Mouse (Mus musculus) kidney, embryonic 15.5 days (tissue): ENCODE measurements at regions not wholly inside any gene's neighbourhood (a gene's known extent, or its start where the extent isn't known, plus 50 kb on each side); places are given as distances from the start of the nearest gene placed in this dataset.
A peak's percentile ranks its signal among the peaks of the same experiment; 100 is the strongest.

Experiments used
- ATAC-seq: fragments of 200-750 bp; cut with Nextera tagmentation; replicated peaks from 2 replicates; pipeline ENCODE4 v1.8.0; 2017; ENCODE audit warnings: moderate TSS enrichment; ENCODE audit not compliant: low FRiP score
- H3K27ac ChIP-seq: fragments of 300-500 bp; sonication (generic); 2 replicates; pipeline ENCODE4 v1.5.1; 2015; ENCODE audit warnings: mild to moderate bottlenecking, inconsistent platforms
- H3K27me3 ChIP-seq: fragments of 300-500 bp; sonication (generic); 2 replicates; pipeline ENCODE4 v1.6.1; 2015; ENCODE audit warnings: inconsistent platforms
- H3K36me3 ChIP-seq: fragments of 300-500 bp; sonication (generic); 2 replicates; pipeline ENCODE4 v1.6.1; 2015; ENCODE audit warnings: inconsistent platforms
- H3K4me1 ChIP-seq: fragments of 300-500 bp; sonication (generic); 2 replicates; pipeline ENCODE4 v1.6.1; 2015; ENCODE audit warnings: inconsistent platforms
- H3K4me2 ChIP-seq: fragments of 300-500 bp; sonication (generic); 2 replicates; pipeline ENCODE4 v1.6.1; 2015; ENCODE audit warnings: moderate library complexity, mild to moderate bottlenecking, inconsistent platforms
- H3K4me3 ChIP-seq: fragments of 300-500 bp; sonication (generic); replicated peaks from 2 replicates; pipeline ENCODE4 v1.5.1; 2015; ENCODE audit warnings: mild to moderate bottlenecking, inconsistent platforms
- H3K9ac ChIP-seq: fragments of 300-500 bp; sonication (generic); 2 replicates; pipeline ENCODE4 v1.6.1; 2015; ENCODE audit warnings: mild to moderate bottlenecking, inconsistent platforms
- H3K9me3 ChIP-seq: fragments of 300-500 bp; sonication (generic); replicated peaks from 2 replicates; pipeline ENCODE4 v1.6.1; 2016; ENCODE audit warnings: inconsistent platforms
- whole genome bisulfite sequencing: fragments of 180-500 bp; shearing (Covaris S2); methylation state at CpG from one replicate; pipeline ENCODE4 v1.1.7; 2015; ENCODE audit warnings: mixed read lengths; 5-methylcytosine and 5-hydroxymethylcytosine counted together

GRCm38 (mm10) chrX:12452979-12453769 is 134.4 kb upstream of the Atp6ap2 start:
- Histone ChIP-seq H3K4me2 (no peak overlapping the region), H3K36me3 (no peaks in the 10 kb centered on the region), H3K4me3 (no peak overlapping the region), H3K27ac (no peak overlapping the region), H3K9ac (no peak overlapping the region), H3K9me3 (no peaks in the 10 kb centered on the region), H3K4me1 (no peaks in the 10 kb centered on the region), H3K27me3 (peaks cover 5% of the 10 kb centered on the region; the same call in 1 of the 2 replicates)
- no peak for ATAC-seq
- WGBS = 83% methylated on average over 8 of the region's 8 CpGs

- Histone ChIP-seq H3K27ac (no peak overlapping the region), H3K4me1 (peaks cover 6% of the 10 kb centered on the region), H3K27me3 (peaks cover 13% of the 10 kb centered on the region; the same call in 1 of the 2 replicates), H3K36me3 (no peaks in the 10 kb centered on the region), H3K9ac (no peak overlapping the region), H3K4me3 (no peak overlapping the region), H3K4me2 (no peak overlapping the region), H3K9me3 (no peaks in the 10 kb centered on the region)
- WGBS = 77% methylated on average over 2 of the region's 2 CpGs
- no peak for ATAC-seq
Measured at GRCm38 (mm10) chrX:12461657-12462056, 125.9 kb upstream of the Atp6ap2 start.

- Histone ChIP-seq H3K9me3 (no peaks in the 10 kb centered on the region), H3K4me1 (peaks cover 20% of the 10 kb centered on the region), H3K4me3 (no peak overlapping the region), H3K36me3 (no peaks in the 10 kb centered on the region), H3K4me2 (no peak overlapping the region), H3K27ac (no peak overlapping the region), H3K27me3 (peaks cover 13% of the 10 kb centered on the region; the same call in 1 of the 2 replicates), H3K9ac (no peak overlapping the region)
- 74% methylated on average over 11 of the region's 11 CpGs for WGBS
- ATAC-seq = no peak
Measured at GRCm38 (mm10) chrX:12462936-12463647, 124.5 kb upstream of the Atp6ap2 start.

DNA sequence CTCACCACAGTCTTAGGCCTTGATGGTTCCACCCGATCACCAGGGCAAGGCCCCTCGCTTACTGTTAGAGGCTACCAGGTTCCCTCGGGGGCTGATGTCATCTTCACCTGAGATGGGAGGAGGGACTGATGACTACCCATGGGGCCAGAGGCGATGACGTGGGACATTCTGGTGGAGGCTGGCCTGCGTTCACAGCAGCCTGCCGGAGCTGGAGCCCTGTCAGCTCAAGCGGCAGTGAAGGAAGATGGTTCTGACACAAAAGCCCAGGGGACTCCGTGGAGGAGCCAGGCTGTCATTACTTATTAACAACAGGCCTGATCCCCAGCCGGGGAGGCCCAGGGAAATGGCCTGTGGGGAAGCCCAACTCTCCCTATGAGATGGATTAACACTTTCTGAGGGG is 121.3 kb upstream of the Atp6ap2 start:
- H3K4me2 ChIP-seq = 0 out of 2 replicates have a peak overlapping the region, but pooled peaks have one; percentile 9
- H3K9me3 ChIP-seq = no peaks in the 10 kb centered on the region
- H3K36me3 ChIP-seq = no peaks in the 10 kb centered on the region
- H3K9ac ChIP-seq = no peak overlapping the region
- peak overlapping the region; percentile 87 for H3K27ac ChIP-seq
- 0 out of 2 replicates have a peak, but pooled peaks cover 8% of the 10 kb centered on the region for H3K27me3 ChIP-seq
- peaks cover 23% of the 10 kb centered on the region for H3K4me1 ChIP-seq
- WGBS = 42% methylated on average over 10 of the region's 10 CpGs
- ATAC-seq = peak; percentile 19; the same call in 1 of the 2 replicates
- H3K4me3 ChIP-seq = no peak overlapping the region

DNA sequence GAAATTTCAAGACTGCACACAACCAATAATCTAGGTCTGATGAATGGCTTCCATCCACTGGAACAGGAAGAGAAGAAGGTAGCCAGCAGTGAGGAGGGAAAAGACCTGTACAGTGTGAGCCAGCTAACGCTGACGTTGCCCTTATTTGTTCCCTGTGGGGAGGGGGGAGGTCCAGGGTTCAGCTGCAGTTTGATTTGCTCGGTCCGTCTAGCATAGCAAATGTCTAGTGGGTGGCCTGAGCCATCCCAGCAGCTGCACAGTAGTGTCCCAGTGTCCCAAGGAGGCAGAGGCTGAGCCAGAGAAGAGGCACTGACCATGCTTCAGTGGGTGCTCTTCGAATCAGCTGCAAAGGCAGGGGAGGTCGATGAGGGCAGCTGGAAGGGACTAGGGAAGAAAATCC is 120.7 kb upstream of the Atp6ap2 start:
- Histone ChIP-seq H3K27me3 (peaks cover 13% of the 10 kb centered on the region; the same call in 1 of the 2 replicates), H3K27ac (peak overlapping the region; percentile 87), H3K4me3 (no peak overlapping the region), H3K4me1 (peaks cover 23% of the 10 kb centered on the region), H3K9me3 (no peaks in the 10 kb centered on the region), H3K4me2 (peak overlapping the region; percentile 15), H3K36me3 (no peaks in the 10 kb centered on the region), H3K9ac (no peak overlapping the region)
- ATAC-seq = peak; percentile 66
- 21% methylated on average over 6 of the region's 6 CpGs for WGBS

- H3K4me3 ChIP-seq = no peak overlapping the region
- no peaks in the 10 kb centered on the region for H3K36me3 ChIP-seq
- H3K9me3 ChIP-seq = no peaks in the 10 kb centered on the region
- H3K27ac ChIP-seq = peak overlapping the region; percentile 87
- 24% methylated on average over 10 of the region's 10 CpGs for WGBS
- H3K4me2 ChIP-seq = peak overlapping the region; percentile 15
- no peak overlapping the region for H3K9ac ChIP-seq
- H3K4me1 ChIP-seq = peaks cover 23% of the 10 kb centered on the region
- H3K27me3 ChIP-seq = peaks cover 10% of the 10 kb centered on the region; the same call in 1 of the 2 replicates
- ATAC-seq = peak; percentile 55
Measured at GRCm38 (mm10) chrX:12467528-12468179, 119.9 kb upstream of the Atp6ap2 start.

- H3K4me2 ChIP-seq = no peak overlapping the region
- no peak overlapping the region for H3K27ac ChIP-seq
- no peaks in the 10 kb centered on the region for H3K36me3 ChIP-seq
- ATAC-seq = no peak
- 74% methylated on average over 5 of the region's 5 CpGs for whole genome bisulfite sequencing
- H3K9me3 ChIP-seq = no peaks in the 10 kb centered on the region
- peaks cover 11% of the 10 kb centered on the region for H3K4me1 ChIP-seq
- no peak overlapping the region for H3K4me3 ChIP-seq
- peaks cover 20% of the 10 kb centered on the region; the same call in 1 of the 2 replicates for H3K27me3 ChIP-seq
- no peak overlapping the region for H3K9ac ChIP-seq
Measured at GRCm38 (mm10) chrX:12472296-12472695, 115.3 kb upstream of the Atp6ap2 start.

DNA sequence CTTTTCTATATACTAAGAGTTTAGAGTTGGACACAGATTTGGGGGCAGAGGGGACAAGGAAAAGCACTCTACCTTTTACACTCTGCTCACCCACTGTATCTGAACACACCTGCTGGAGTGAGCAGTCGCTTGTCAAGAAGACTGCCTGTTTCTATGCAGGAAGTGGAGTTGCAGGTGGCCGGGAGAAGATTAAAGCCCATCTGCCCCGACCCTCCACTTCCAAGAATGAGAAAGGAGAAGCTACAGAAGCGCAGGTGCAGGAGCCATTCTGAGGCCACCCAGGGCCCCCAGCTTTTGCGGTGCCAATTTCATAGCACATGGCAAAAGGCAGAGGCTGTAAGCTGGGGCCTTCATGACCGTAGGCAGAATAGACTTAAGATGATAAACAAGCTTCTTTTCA is 108.4 kb upstream of the Atp6ap2 start:
- no peaks in the 10 kb centered on the region for H3K36me3 ChIP-seq
- H3K4me2 ChIP-seq = no peak overlapping the region
- no peak overlapping the region for H3K4me3 ChIP-seq
- H3K27ac ChIP-seq = no peak overlapping the region
- WGBS = 74% methylated on average over 6 of the region's 6 CpGs
- no peak for ATAC-seq
- H3K9me3 ChIP-seq = no peaks in the 10 kb centered on the region
- H3K9ac ChIP-seq = no peak overlapping the region
- H3K4me1 ChIP-seq = no peaks in the 10 kb centered on the region
- peaks cover 24% of the 10 kb centered on the region; the same call in 1 of the 2 replicates for H3K27me3 ChIP-seq

DNA sequence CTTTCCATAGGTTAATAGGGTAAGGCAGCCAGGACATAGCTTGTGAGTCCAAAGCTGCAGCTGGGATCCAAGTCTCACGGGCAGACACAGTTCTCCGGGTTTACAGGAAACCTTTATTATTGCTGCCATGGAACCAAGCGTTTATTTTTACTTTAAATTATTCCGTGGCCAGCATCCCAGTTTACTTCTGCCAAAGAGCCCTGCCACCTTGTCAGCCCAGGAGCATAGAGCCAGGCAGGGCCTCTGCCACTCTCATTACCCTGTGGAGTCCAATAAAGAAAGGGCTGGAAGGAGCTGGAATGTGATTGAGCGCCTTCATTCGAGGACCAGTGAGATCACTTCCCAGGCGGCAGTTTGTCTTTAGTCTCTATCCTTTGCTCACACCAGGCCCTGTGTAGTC is 96.6 kb upstream of the Atp6ap2 start:
- peaks cover 38% of the 10 kb centered on the region for H3K27me3 ChIP-seq
- H3K27ac ChIP-seq = no peak overlapping the region
- H3K4me2 ChIP-seq = no peak overlapping the region
- H3K4me1 ChIP-seq = 0 out of 2 replicates have a peak, but pooled peaks cover 2% of the 10 kb centered on the region
- H3K9ac ChIP-seq = no peak overlapping the region
- no peak overlapping the region for H3K4me3 ChIP-seq
- H3K9me3 ChIP-seq = no peaks in the 10 kb centered on the region
- no peaks in the 10 kb centered on the region for H3K36me3 ChIP-seq
- no peak for ATAC-seq
- 64% methylated on average over 7 of the region's 7 CpGs for WGBS

- Histone ChIP-seq H3K27ac (no peak overlapping the region), H3K4me2 (no peak overlapping the region), H3K27me3 (peaks cover 38% of the 10 kb centered on the region), H3K9me3 (no peaks in the 10 kb centered on the region), H3K4me3 (no peak overlapping the region), H3K9ac (no peak overlapping the region), H3K4me1 (0 out of 2 replicates have a peak, but pooled peaks cover 2% of the 10 kb centered on the region), H3K36me3 (no peaks in the 10 kb centered on the region)
- WGBS = 55% methylated on average over 5 of the region's 5 CpGs
- ATAC-seq = no peak
Measured at GRCm38 (mm10) chrX:12493216-12493615, 94.4 kb upstream of the Atp6ap2 start.

DNA sequence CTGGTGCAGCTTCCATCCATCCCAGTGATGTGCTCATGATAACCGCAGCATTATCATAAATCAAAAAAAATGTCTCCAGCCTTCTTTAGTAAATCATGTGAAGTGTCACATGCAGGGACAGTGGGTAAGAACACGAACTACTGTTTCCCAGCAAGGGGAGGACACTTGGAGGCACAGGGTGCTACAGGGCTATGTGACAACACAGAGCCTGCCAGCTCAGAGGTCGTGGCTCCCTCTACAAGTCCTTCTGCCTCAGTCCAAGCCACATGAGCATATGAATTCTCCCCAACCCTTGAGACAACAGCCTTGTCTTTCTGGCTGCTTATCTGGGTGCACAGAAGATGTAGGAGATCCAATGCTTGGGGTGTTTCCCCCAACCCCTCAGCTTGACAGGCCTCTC is 93.7 kb upstream of the Atp6ap2 start:
- Histone ChIP-seq H3K9me3 (no peaks in the 10 kb centered on the region), H3K4me3 (no peak overlapping the region), H3K4me2 (no peak overlapping the region), H3K36me3 (no peaks in the 10 kb centered on the region), H3K27ac (no peak overlapping the region), H3K27me3 (peaks cover 42% of the 10 kb centered on the region), H3K9ac (no peak overlapping the region), H3K4me1 (0 out of 2 replicates have a peak, but pooled peaks cover 2% of the 10 kb centered on the region)
- WGBS = 68% methylated on average over 3 of the region's 3 CpGs
- ATAC-seq = no peak

DNA sequence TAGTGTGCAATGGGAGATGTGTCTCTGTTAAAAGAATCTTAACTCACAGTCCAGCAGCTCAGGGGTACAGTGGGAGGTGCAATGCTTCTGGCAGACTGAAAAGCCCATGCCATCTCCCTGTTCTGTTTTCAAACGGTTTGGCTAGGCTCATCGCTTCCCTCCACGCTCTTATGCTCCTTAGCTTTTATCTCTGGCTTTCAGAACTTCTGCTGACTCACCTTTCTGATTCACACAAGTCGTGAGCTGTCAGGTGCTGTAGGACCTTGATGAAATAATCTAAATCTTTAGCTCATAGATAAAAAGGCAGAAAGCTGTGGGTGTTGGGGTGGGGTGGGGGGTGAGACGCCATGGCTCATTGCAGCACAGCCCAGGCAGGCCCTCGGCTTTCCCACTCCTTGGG is 93.1 kb upstream of the Atp6ap2 start:
- 0 out of 2 replicates have a peak, but pooled peaks cover 2% of the 10 kb centered on the region for H3K4me1 ChIP-seq
- 78% methylated on average over 6 of the region's 6 CpGs for WGBS
- H3K9ac ChIP-seq = no peak overlapping the region
- H3K4me3 ChIP-seq = no peak overlapping the region
- no peaks in the 10 kb centered on the region for H3K9me3 ChIP-seq
- H3K36me3 ChIP-seq = no peaks in the 10 kb centered on the region
- H3K27me3 ChIP-seq = peaks cover 42% of the 10 kb centered on the region
- ATAC-seq = no peak
- no peak overlapping the region for H3K4me2 ChIP-seq
- H3K27ac ChIP-seq = no peak overlapping the region
